Mouse (Mus musculus) heart, embryonic 15.5 days (tissue): ENCODE data around the gene Fank1. TPM values are rescaled to one million over a fixed set of nuclear protein-coding genes. Genes with fewer than 3 reads are reported as not detected.

Experiments
- ATAC-seq: fragments of 200-750 bp; cut with Nextera tagmentation; replicated peaks from 2 replicates; pipeline ENCODE4 v1.8.0; 2017; ENCODE audit warnings: low read depth, moderate TSS enrichment; ENCODE audit not compliant: insufficient number of reproducible peaks, insufficient read depth, low FRiP score
- H3K27ac ChIP-seq: fragments of 300-500 bp; sonication (generic); 2 replicates; pipeline ENCODE4 v1.5.1; 2015; ENCODE audit warnings: mild to moderate bottlenecking, inconsistent platforms
- H3K27me3 ChIP-seq: fragments of 300-500 bp; sonication (generic); 2 replicates; pipeline ENCODE4 v1.6.1; 2015; ENCODE audit warnings: inconsistent platforms
- H3K36me3 ChIP-seq: fragments of 300-500 bp; sonication (generic); 2 replicates; pipeline ENCODE4 v1.6.1; 2015; ENCODE audit warnings: mild to moderate bottlenecking, inconsistent platforms
- H3K4me1 ChIP-seq: fragments of 300-500 bp; sonication (generic); replicated peaks from 2 replicates; pipeline ENCODE4 v1.6.1; 2015; ENCODE audit warnings: inconsistent platforms
- H3K4me2 ChIP-seq: fragments of 300-500 bp; sonication (generic); 2 replicates; pipeline ENCODE4 v1.6.1; 2015; ENCODE audit warnings: inconsistent platforms, mild to moderate bottlenecking, moderate library complexity
- H3K4me3 ChIP-seq: fragments of 300-500 bp; sonication (generic); 2 replicates; pipeline ENCODE4 v1.5.1; 2015; ENCODE audit warnings: mild to moderate bottlenecking, inconsistent platforms
- H3K9ac ChIP-seq: fragments of 300-500 bp; sonication (generic); 2 replicates; pipeline ENCODE4 v1.6.1; 2015; ENCODE audit warnings: mild to moderate bottlenecking, inconsistent platforms
- H3K9me3 ChIP-seq: fragments of 300-500 bp; sonication (generic); replicated peaks from 2 replicates; pipeline ENCODE4 v1.6.1; 2016; ENCODE audit warnings: inconsistent platforms
- WGBS: fragments of 180-500 bp; shearing (Covaris S2); methylation state at CpG from one replicate; pipeline ENCODE4 v1.1.7; 2015; ENCODE audit warnings: mixed read lengths; 5-methylcytosine and 5-hydroxymethylcytosine counted together
- polyA plus RNA-seq: library from polyadenylated mRNA; unstranded; fragments of >200 nt; fragmentation: Nextera tagmentation; extraction: Ambion mirVana; gene quantifications from 2 replicates; pipeline ENCODE4 v1.2.1, GENCODE M21; 2015

The Fank1 gene
- polyA plus RNA-seq, 1 experiment from 2014 or later = 0.18 TPM

DNA sequence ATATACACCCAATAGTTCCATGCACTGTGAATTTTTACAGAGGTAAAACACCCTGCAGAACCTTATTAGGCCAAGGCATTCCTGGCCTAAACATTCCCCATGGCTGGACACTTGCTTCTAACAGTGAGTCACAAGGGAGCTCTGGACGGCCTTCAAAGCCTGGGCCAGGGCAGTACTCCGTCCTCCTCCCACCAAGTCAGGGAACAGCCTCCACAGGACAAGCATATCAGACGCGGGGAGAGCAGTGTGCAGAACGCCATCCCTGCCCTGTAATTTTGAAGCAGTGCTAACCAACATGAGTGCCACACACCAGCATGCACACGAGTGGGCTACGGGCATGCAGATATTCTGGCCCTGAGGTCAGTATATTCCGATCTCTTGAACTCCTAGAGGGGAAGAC is 29.3 kb upstream of the Fank1 start:
- H3K27ac ChIP-seq = peak overlapping the region; percentile 77
- H3K36me3 ChIP-seq = peaks cover under 1% of the 10 kb centered on the region; the same call in 1 of the 2 replicates
- H3K4me1 ChIP-seq = peaks cover 71% of the 10 kb centered on the region
- no peak overlapping the region; the same call in 1 of the 2 replicates for H3K4me2 ChIP-seq
- 39% methylated on average over 8 of the region's 8 CpGs for WGBS
- no peaks in the 10 kb centered on the region for H3K27me3 ChIP-seq
- H3K9ac ChIP-seq = no peak overlapping the region
- no peak overlapping the region for H3K4me3 ChIP-seq
- ATAC-seq = peak; percentile 40; the same call in 1 of the 2 replicates
- H3K9me3 ChIP-seq = no peaks in the 10 kb centered on the region

DNA sequence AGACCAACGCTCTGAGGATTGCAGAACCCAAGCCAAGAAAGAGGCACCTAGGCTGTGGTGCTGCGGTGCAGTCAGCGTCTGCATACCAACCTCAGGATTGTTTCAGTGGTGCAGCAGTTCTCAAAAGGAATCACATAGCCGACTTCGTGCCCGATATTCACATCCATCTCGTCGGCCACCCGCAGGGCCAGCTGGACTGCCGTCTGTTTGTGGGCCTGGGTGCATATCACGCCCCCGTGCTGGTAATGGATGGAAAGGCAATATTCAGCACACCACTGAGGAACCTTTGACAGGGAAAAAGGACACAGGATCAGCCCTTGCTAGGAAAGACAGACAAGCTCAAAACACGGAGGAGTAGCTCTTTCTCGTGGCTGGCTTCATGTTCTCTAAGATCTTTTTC is 27.9 kb upstream of the Fank1 start:
- 59% methylated on average over 14 of the region's 14 CpGs for WGBS
- Histone ChIP-seq H3K4me2 (no peak overlapping the region), H3K36me3 (no peaks in the 10 kb centered on the region), H3K9me3 (no peaks in the 10 kb centered on the region), H3K27ac (peak overlapping the region; percentile 77), H3K27me3 (no peaks in the 10 kb centered on the region), H3K9ac (0 out of 2 replicates have a peak overlapping the region, but pooled peaks have one; percentile 14), H3K4me1 (peaks cover 62% of the 10 kb centered on the region), H3K4me3 (no peak overlapping the region)
- no peak for ATAC-seq

DNA sequence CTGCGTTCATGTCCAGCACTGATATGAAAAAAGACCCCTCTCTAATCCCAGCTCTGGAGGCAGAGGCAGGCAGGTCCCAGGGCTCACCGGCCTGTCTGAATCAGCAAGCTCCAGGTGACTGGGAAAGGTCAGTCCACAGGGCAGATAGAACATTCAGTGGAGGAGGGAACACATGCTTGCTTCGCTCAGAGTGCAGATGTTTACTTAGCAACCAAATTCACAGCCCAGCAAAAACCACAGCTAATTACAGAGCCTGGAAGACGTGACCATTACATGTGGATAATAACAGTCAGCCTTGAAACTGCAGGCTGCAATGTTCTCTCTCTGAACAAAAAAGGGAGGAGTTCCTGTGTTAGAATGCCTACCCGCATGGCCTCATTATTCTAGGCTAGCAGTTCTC is 26.0 kb upstream of the Fank1 start:
- WGBS = 50% methylated on average over 5 of the region's 5 CpGs
- H3K36me3 ChIP-seq = no peaks in the 10 kb centered on the region; the same call in 1 of the 2 replicates
- no peaks in the 10 kb centered on the region for H3K9me3 ChIP-seq
- H3K27ac ChIP-seq = peak overlapping the region; percentile 78
- no peak overlapping the region for H3K9ac ChIP-seq
- no peak overlapping the region for H3K4me2 ChIP-seq
- no peaks in the 10 kb centered on the region for H3K27me3 ChIP-seq
- peaks cover 47% of the 10 kb centered on the region for H3K4me1 ChIP-seq
- 0 out of 2 replicates have a peak, but pooled peaks have one; percentile 29 for ATAC-seq
- H3K4me3 ChIP-seq = no peak overlapping the region

DNA sequence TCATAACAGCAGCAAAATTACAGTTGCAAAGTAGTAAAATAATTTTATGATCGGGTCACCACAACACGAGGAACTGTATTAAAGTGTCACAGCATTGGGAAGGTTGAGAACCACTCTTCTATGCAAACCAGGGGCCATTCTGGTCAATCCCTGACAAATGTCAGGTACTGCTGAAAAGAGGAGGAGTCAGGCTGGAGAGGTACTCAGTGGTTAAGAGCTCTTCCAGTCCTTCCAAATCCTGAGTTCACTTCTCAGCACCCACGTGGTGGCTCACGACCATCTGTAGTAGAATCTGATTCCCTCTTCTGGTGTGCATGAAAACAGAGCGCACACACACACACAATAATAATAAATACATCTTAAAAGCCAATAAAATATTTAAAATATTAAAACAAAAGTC is 25.5 kb upstream of the Fank1 start:
- H3K9ac ChIP-seq = no peak overlapping the region
- H3K36me3 ChIP-seq = no peaks in the 10 kb centered on the region; the same call in 1 of the 2 replicates
- no peak; the same call in 1 of the 2 replicates for ATAC-seq
- H3K4me2 ChIP-seq = no peak overlapping the region
- no peak overlapping the region for H3K4me3 ChIP-seq
- H3K9me3 ChIP-seq = no peaks in the 10 kb centered on the region
- H3K27ac ChIP-seq = peak overlapping the region; percentile 78
- peaks cover 47% of the 10 kb centered on the region for H3K4me1 ChIP-seq
- 52% methylated on average over 5 of the region's 5 CpGs for WGBS
- no peaks in the 10 kb centered on the region for H3K27me3 ChIP-seq

DNA sequence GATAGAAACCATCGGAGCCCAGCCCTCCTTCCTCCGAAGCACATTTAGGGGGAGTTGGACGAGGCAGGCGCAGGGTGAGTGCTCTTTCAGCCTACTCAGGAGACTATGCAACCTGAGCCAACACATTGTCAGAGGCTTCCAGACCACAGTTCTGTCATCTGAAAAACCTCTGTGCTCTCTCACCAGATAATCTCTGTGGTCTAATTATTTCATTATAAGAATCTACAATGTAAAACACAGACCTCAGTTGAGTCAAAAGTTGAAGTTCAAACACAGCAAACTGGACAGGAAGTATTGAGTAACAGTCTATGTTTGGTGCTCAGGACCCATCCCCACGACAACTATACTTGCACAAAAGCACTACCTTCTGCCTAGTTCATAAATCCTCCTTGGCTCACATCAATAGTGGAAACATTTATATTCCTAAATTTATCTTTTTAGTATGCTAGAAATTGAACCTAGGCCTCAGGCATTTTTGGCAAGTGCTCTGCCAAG is 18.7 kb upstream of the Fank1 start:
- Histone ChIP-seq H3K27me3 (no peaks in the 10 kb centered on the region), H3K9ac (no peak overlapping the region), H3K4me2 (no peak overlapping the region), H3K4me1 (peaks cover 22% of the 10 kb centered on the region), H3K36me3 (no peaks in the 10 kb centered on the region; the same call in 1 of the 2 replicates), H3K4me3 (no peak overlapping the region), H3K9me3 (no peaks in the 10 kb centered on the region), H3K27ac (no peak overlapping the region)
- WGBS = 45% methylated on average over 5 of the region's 5 CpGs
- no peak for ATAC-seq

DNA sequence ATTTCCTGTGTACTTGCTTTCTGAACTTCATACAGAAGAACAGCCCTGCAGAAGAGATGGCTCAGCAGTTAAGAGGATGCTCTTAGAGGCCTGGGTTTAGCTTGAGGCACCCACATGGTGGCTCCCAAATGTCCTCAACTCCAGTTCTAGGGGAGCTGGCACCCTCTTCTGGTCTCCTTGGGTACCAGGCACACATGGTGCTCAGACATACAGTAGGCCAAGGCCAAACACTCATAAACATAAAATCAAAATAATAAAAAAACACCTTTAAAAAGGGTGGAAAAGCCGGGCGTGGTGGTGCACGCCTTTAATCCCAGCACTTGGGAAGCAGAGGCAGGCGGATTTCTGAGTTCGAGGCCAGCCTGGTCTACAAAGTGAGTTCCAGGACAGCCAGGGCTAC is 17.9 kb upstream of the Fank1 start:
- no peak overlapping the region for H3K4me3 ChIP-seq
- H3K27me3 ChIP-seq = no peaks in the 10 kb centered on the region
- 92% methylated on average over 5 of the region's 5 CpGs for WGBS
- H3K36me3 ChIP-seq = no peaks in the 10 kb centered on the region; the same call in 1 of the 2 replicates
- no peak for ATAC-seq
- no peak overlapping the region for H3K4me2 ChIP-seq
- H3K27ac ChIP-seq = no peak overlapping the region
- peaks cover 22% of the 10 kb centered on the region for H3K4me1 ChIP-seq
- H3K9ac ChIP-seq = no peak overlapping the region
- H3K9me3 ChIP-seq = no peaks in the 10 kb centered on the region

DNA sequence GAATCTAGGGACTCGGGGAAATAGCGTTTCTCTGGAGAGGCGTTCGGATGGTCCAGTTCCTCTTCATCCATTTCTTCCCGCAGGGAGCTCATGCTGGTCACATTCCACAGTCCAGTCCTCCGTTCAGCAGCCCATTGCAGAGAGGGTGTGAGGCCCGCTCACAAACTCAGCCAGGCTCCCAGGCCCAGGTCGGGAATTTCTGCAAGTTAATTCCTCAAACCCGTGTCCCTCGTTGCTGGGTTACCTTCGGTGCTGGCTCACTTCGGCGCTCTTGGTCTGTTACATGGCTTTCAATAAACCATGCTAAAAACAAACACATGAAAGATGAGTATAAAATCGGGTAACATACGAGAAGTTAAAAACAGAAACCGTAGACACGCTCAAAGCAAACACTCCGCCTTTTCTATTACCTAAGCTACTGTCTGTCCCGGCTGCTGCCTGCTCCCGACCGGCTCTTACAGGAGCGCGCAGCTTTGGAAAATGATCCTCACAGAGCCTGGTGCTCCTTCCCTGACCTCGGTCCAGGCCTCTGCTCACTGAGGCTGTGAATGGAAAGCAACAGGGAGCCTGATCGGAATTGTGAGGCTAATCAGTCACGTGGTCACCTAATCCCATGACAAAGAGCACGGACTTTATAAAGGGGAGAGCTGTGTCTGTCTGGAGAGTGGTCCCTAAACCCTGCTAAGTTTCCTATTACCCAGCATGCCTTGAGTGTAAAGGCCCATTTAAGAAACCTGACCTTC is 16.9 kb upstream of the Fank1 start:
- Histone ChIP-seq H3K4me1 (peaks cover 22% of the 10 kb centered on the region), H3K27me3 (no peaks in the 10 kb centered on the region), H3K9me3 (no peaks in the 10 kb centered on the region), H3K4me2 (peak overlapping the region; percentile 49), H3K9ac (peak overlapping the region; percentile 32; the same call in 1 of the 2 replicates), H3K36me3 (no peaks in the 10 kb centered on the region), H3K27ac (peak overlapping the region; percentile 57; the same call in 1 of the 2 replicates), H3K4me3 (peak overlapping the region; percentile 24)
- no peak for ATAC-seq
- WGBS = 25% methylated on average over 27 of the region's 27 CpGs

DNA sequence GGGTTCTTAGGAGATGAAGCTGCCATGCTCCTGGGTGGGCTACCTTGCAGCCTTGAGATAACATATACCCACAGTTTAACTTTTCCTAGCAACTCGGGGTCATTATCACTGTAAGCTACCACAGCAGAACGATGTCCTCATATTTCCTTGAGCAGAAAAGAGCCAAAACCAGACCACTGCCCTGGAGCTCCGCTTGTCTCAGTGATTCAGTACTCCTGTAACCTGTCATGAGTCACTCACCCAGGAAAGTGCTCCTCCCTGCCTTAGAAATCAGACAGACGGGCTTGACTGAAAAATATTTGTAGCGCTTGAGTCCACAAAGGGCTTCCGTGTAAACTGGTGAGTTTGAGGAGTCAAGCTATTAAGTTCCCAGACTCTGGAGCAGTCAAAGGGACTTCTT is 14.0 kb upstream of the Fank1 start:
- no peaks in the 10 kb centered on the region for H3K27me3 ChIP-seq
- H3K4me3 ChIP-seq = no peak overlapping the region
- 53% methylated on average over 6 of the region's 6 CpGs for WGBS
- H3K27ac ChIP-seq = no peak overlapping the region
- H3K4me1 ChIP-seq = peaks cover 26% of the 10 kb centered on the region
- no peak overlapping the region for H3K4me2 ChIP-seq
- H3K9ac ChIP-seq = no peak overlapping the region
- no peaks in the 10 kb centered on the region for H3K9me3 ChIP-seq
- no peaks in the 10 kb centered on the region for H3K36me3 ChIP-seq
- no peak for ATAC-seq

DNA sequence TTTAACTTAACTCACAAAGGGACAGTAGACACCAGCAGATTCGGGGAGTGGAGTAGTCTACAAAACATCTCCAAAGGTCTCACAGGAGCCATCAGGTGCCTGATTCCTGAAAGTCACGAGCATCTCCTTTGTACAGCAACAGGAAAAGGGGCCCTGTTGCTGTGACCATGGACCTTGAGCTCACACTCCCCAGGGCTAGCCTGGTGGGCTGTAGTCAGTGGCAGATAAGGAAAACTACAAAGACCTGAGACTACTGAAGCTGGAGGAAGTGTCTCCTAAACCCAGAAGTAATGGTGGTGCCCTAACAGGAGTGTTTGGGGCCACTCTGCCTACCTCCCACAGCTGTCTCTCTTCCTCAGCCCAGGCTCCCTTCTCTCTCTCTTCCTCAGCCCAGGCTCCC is 12.2 kb upstream of the Fank1 start:
- Histone ChIP-seq H3K27ac (no peak overlapping the region), H3K4me1 (peaks cover 16% of the 10 kb centered on the region), H3K9me3 (no peaks in the 10 kb centered on the region), H3K27me3 (no peaks in the 10 kb centered on the region), H3K4me2 (no peak overlapping the region), H3K4me3 (no peak overlapping the region), H3K9ac (no peak overlapping the region), H3K36me3 (no peaks in the 10 kb centered on the region)
- no peak for ATAC-seq
- 68% methylated on average over 2 of the region's 2 CpGs for WGBS

DNA sequence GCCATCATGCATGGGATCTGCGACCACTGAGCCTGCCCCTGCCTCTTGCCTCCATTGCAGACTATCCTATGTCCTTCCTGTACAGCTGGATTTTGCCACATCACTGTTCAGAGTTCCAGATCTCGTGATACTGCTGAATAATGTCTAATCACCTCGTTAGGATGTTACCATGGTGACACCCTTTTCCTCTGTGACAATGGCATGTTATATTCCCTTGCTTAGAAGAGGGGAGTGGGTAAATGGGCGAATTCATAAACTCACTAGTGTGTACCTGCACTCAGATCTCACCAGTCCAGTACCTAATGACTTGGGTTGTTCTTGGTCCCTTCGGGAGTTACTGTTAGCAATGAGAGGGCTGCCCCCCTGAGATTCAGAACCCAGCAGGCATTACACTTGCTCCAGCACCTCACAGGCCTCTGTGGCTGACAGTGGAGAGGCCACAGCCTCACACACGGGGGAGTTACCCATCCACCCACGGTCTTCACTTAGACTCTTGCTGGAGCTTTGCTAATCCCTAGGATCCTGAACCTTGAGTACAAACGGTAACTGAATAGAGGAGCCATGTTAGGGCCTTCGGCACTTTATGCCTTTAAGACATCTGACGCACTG is 11.3 kb upstream of the Fank1 start:
- H3K4me1 ChIP-seq = peaks cover 8% of the 10 kb centered on the region
- no peaks in the 10 kb centered on the region for H3K36me3 ChIP-seq
- H3K4me2 ChIP-seq = no peak overlapping the region
- WGBS = 72% methylated on average over 10 of the region's 10 CpGs
- ATAC-seq = no peak
- H3K9me3 ChIP-seq = no peaks in the 10 kb centered on the region
- 0 out of 2 replicates have a peak overlapping the region, but pooled peaks have one; percentile 19 for H3K27ac ChIP-seq
- no peak overlapping the region for H3K9ac ChIP-seq
- no peaks in the 10 kb centered on the region for H3K27me3 ChIP-seq
- H3K4me3 ChIP-seq = no peak overlapping the region

DNA sequence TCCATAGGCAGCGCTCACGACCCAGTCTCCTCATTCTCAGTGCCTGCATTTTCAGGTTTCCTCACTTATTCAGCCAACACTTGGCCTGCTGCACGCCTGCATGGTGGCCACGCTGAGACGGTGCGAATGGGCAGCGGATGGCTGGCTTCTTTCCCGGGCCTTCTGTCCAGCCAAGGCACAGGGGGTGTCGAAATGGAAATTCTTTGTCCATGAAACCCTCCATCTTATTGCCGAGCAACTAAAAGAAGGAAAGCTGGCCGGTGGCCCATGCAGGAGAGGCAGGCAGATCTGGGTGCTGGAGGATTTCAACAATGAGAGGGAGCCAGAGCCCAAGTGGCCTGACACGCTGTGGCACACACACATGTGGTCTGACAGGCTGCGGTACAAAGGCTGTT is 10.8 kb upstream of the Fank1 start:
- no peak overlapping the region for H3K4me3 ChIP-seq
- no peaks in the 10 kb centered on the region for H3K36me3 ChIP-seq
- ATAC-seq = no peak
- H3K27me3 ChIP-seq = no peaks in the 10 kb centered on the region
- WGBS = 57% methylated on average over 13 of the region's 13 CpGs
- peaks cover 8% of the 10 kb centered on the region for H3K4me1 ChIP-seq
- H3K9me3 ChIP-seq = no peaks in the 10 kb centered on the region
- no peak overlapping the region for H3K9ac ChIP-seq
- H3K27ac ChIP-seq = 0 out of 2 replicates have a peak overlapping the region, but pooled peaks have one; percentile 19
- no peak overlapping the region for H3K4me2 ChIP-seq
